Mouse (Mus musculus) erythroblast, embryonic 14.5 days (primary cell): ENCODE measurements around the gene Phldb2.

ENCODE experiments used
- GATA1 ChIP-seq: IDR thresholded peaks from 2 replicates; pipeline ENCODE4 v1.6.1; 2012; ENCODE audit warnings: low read length, inconsistent platforms, mixed read lengths
- TAL1 ChIP-seq: IDR thresholded peaks from 3 replicates; pipeline ENCODE4 v1.6.1; 2012; ENCODE audit warnings: low read length, inconsistent platforms, mixed read lengths

DNA sequence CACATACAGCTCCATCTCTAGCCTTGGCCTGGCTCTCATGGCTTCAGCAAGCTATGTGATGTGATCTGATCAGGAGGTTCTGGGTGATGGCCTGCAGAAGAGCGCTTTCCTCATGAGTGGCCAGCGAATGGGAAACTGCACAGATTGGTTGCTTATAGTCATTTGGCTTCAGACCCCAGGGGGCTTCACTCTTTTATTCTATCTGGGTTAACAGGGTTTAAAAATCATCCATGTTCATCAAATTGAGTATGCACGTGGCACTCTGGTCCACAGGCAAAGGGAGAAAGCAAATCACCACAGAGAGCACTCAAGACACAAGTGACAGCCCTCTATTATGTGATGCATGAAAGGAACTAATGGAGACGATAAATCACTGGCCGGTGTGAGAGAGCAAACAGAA lies 240.1 kb downstream of the Phldb2 start:
- TF ChIP-seq GATA1 = no peak
- TF ChIP-seq TAL1 = no peak
